Mouse (Mus musculus): Measurements from ENCODE around the gene Olfr1274-ps. TPM values are rescaled to one million over a fixed set of nuclear protein-coding genes. Genes with fewer than 3 reads are reported as not detected.
A peak's percentile ranks its signal among the peaks of the same experiment; 100 is the strongest.
"Not testable (repeated sequence)": the region's sequence is repeated elsewhere in the genome, so short reads cannot be mapped to it uniquely, and the experiment has no call there.

Olfr1274-ps gene
- not detected in 2 replicates for total RNA-seq (2017)

GRCm38 (mm10) chr2:90398633-90399107 is at the start of gene Olfr1274-ps:
TSS of gene Olfr1274-ps (plus strand) at chr2:90398683.
- ATAC-seq (replicated peaks; ENCODE audit: low read depth, poor library complexity, severe bottlenecking): not testable (repeated sequence)

- ATAC-seq (replicated peaks; ENCODE audit: low read depth, poor library complexity, severe bottlenecking): not testable (repeated sequence)
Observed at GRCm38 (mm10) chr2:90351047-90351446, 47.4 kb upstream of the Olfr1274-ps start.

GRCm38 (mm10) chr2:90351540-90351939 is 46.9 kb upstream of the Olfr1274-ps start:
- peak; percentile 90 for ATAC-seq (replicated peaks; ENCODE audit: low read depth, poor library complexity, severe bottlenecking)

- peak; percentile 84 for ATAC-seq (replicated peaks; ENCODE audit: low read depth, poor library complexity, severe bottlenecking)
Observed at GRCm38 (mm10) chr2:90359229-90359628, 39.3 kb upstream of the Olfr1274-ps start.

GRCm38 (mm10) chr2:90360199-90360598 is 38.3 kb upstream of the Olfr1274-ps start:
- ATAC-seq (replicated peaks; ENCODE audit: low read depth, poor library complexity, severe bottlenecking): not testable (repeated sequence)

- ATAC-seq (replicated peaks; ENCODE audit: low read depth, poor library complexity, severe bottlenecking): not testable (repeated sequence)
Observed at GRCm38 (mm10) chr2:90414110-90414821, 15.8 kb downstream of the Olfr1274-ps start.

GRCm38 (mm10) chr2:90422282-90422681 is 23.8 kb downstream of the Olfr1274-ps start:
- ATAC-seq (replicated peaks; ENCODE audit: low read depth, poor library complexity, severe bottlenecking): not testable (repeated sequence)

- ATAC-seq (replicated peaks; ENCODE audit: low read depth, poor library complexity, severe bottlenecking): peak; percentile 47; the same call in 1 of the 2 replicates
Observed at GRCm38 (mm10) chr2:90424937-90425336, 26.5 kb downstream of the Olfr1274-ps start.

GRCm38 (mm10) chr2:90428988-90429717 is 30.7 kb downstream of the Olfr1274-ps start:
- 0 out of 2 replicates have a peak, but pooled peaks have one; percentile 19 for ATAC-seq (replicated peaks; ENCODE audit: low read depth, poor library complexity, severe bottlenecking)

- peak; percentile 88 for ATAC-seq (replicated peaks; ENCODE audit: low read depth, poor library complexity, severe bottlenecking)
Observed at GRCm38 (mm10) chr2:90429782-90430181, 31.3 kb downstream of the Olfr1274-ps start.

- peak; percentile 92 for ATAC-seq (replicated peaks; ENCODE audit: low read depth, poor library complexity, severe bottlenecking)
Observed at GRCm38 (mm10) chr2:90437453-90437852, 39.0 kb downstream of the Olfr1274-ps start.

GRCm38 (mm10) chr2:90440169-90440568 is 41.7 kb downstream of the Olfr1274-ps start:
- ATAC-seq (replicated peaks; ENCODE audit: low read depth, poor library complexity, severe bottlenecking): not testable (repeated sequence)

- not testable (repeated sequence) for ATAC-seq (replicated peaks; ENCODE audit: low read depth, poor library complexity, severe bottlenecking)
Observed at GRCm38 (mm10) chr2:90441811-90442210, 43.3 kb downstream of the Olfr1274-ps start.

GRCm38 (mm10) chr2:90443811-90444210 is 45.3 kb downstream of the Olfr1274-ps start:
- no peak for ATAC-seq (replicated peaks; ENCODE audit: low read depth, poor library complexity, severe bottlenecking)

GRCm38 (mm10) chr2:90448967-90449740 is 50.7 kb downstream of the Olfr1274-ps start:
- ATAC-seq (replicated peaks; ENCODE audit: low read depth, poor library complexity, severe bottlenecking): no peak

- no peak for ATAC-seq (replicated peaks; ENCODE audit: low read depth, poor library complexity, severe bottlenecking)
Observed at GRCm38 (mm10) chr2:90452380-90452779, 53.9 kb downstream of the Olfr1274-ps start.
